Mouse (Mus musculus) urinary bladder, postnatal 10 days (tissue): ENCODE data around the gene N4bp2l1.

Experiments used
- DNase-seq: peaks from one replicate; pipeline ENCODE4 v3.0.0; 2022; ENCODE audit warnings: low spot score

N4bp2l1 gene

GRCm38 (mm10) chr5:150561783-150562182 is 35.2 kb downstream of the N4bp2l1 start:
- DNase-seq = no peak

DNA sequence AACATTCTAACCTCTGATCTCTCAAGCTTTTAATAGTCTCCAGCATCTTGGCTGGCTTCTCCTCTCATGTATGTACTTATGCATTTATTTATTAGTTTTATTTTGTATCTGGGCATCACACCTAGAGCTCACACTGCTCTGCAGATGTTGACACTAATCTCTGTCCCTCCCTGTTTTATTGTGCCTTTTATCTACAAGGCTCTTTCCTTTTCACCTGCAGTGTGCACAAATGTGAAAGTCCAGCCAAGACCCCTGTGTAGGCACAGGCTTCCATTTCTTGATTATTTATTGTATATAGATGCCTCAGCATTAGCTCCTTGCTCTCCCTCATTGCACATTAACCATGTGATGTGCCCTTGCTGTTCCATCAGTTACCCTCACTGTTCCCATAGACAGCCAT is 35.6 kb downstream of the N4bp2l1 start:
- DNase-seq = no peak

GRCm38 (mm10) chr5:150560851-150561250 is 36.1 kb downstream of the N4bp2l1 start:
- DNase-seq = no peak

GRCm38 (mm10) chr5:150559519-150560103 is 37.4 kb downstream of the N4bp2l1 start:
- DNase-seq = no peak

DNA sequence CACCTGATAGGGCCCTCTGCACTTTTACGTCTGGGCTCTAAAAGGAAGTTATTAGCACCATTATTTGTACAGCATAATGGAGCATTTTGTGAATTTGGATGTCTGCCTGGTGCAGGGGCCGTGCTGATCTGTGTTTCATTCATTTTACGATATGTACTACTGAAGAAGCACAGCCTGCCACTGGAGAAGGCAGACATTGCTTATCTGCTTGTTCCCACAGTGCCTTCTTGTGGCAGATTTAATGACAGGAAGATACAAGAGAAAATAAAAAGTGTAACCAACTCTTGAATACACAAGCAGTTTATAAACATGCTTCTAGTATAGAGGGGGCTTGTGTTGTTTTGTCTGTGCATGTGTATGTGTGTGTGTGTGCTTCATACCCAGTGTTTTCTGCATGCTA is 45.4 kb downstream of the N4bp2l1 start:
- no peak for DNase-seq

DNA sequence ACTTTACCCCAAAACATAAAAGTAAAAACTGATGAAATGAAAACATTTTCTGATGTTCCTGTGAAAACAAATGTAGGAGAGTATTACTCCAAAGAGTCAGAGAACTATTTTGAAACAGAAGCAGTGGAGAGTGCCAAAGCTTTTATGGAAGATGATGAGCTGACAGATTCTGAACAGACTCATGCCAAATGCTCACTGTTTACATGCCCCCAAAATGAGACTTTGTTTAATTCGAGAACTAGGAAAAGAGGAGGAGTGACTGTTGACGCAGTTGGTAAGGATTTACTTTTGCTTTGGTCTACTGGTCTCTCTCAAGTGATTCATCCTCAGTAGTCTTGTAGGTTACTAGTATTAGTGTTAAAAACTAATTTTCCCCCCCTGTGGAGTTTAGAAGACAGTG is 53.8 kb downstream of the N4bp2l1 start:
- DNase-seq = no peak

GRCm38 (mm10) chr5:150541302-150541701 is 55.7 kb downstream of the N4bp2l1 start:
- DNase-seq = no peak

- DNase-seq = no peak
Measured at GRCm38 (mm10) chr5:150525239-150525638, 71.7 kb downstream of the N4bp2l1 start.

GRCm38 (mm10) chr5:150522867-150523234 is 74.1 kb downstream of the N4bp2l1 start:
- no peak for DNase-seq

GRCm38 (mm10) chr5:150521937-150522866 is 74.8 kb downstream of the N4bp2l1 start, which contains the start of gene Brca2:
Brca2 (plus strand) TSS chr5:150522630.
- DNase-seq = peak; percentile 85
